12 mouse cellular contexts compared by ENCODE assay signal in genomic region chr19:47319061-47319460, GRCm38 (mm10).
DNase-seq lines count a peak whose midpoint lies in the region; ATAC-seq and TF ChIP-seq lines count a peak whose summit lies in the region.
"Had no signal": no experiment of that assay in that cellular context is flagged by ENCODE, and none has a peak within 500 bp of the region (broad histone marks: within the 10 kb centered on the region; RNA-seq: fewer than 3 reads in every experiment).

No protein-coding gene starts in this region.

- no peak for TF ChIP-seq POLR2A in kidney, adult 2 months (IDR thresholded peaks at IDR 0.05; ENCODE audit: low read depth, low read length)
- TF ChIP-seq POLR2A in small intestine, adult 2 months (IDR thresholded peaks at IDR 0.05; ENCODE audit: low read depth, low read length): no peak

- peaks cover 82% of the 10 kb centered on the region for H3K4me1 ChIP-seq in forebrain, embryonic 10.5 days
- H3K4me1 ChIP-seq in forebrain, embryonic 14.5 days (ENCODE audit: control insufficient read depth, insufficient read depth, low read length): peaks cover 40% of the 10 kb centered on the region
- H3K4me1 ChIP-seq in kidney, adult 2 months (ENCODE audit: control insufficient read depth, insufficient read depth, low read length): no peaks in the 10 kb centered on the region
- peaks cover 69% of the 10 kb centered on the region for H3K4me1 ChIP-seq in midbrain, embryonic 10.5 days
- peaks cover 28% of the 10 kb centered on the region for H3K4me1 ChIP-seq in midbrain, embryonic 15.5 days
- peaks cover 7% of the 10 kb centered on the region; the same call in 1 of the 2 replicates for H3K4me1 ChIP-seq in small intestine, adult 2 months (ENCODE audit: control insufficient read depth, insufficient read depth, insufficient read length, low read length)
- H3K4me1 ChIP-seq in midbrain, embryonic 11.5 days (ENCODE audit: control insufficient read depth, insufficient read depth, low read length): peaks cover 32% of the 10 kb centered on the region

- WGBS in forebrain, embryonic 10.5 days: 86% methylated on average over 8 of the region's 8 CpGs
- 91% methylated on average over 8 of the region's 8 CpGs for WGBS in forebrain, embryonic 14.5 days
- WGBS in kidney, adult 2 months: 75% methylated on average over 8 of the region's 8 CpGs
- WGBS in midbrain, embryonic 10.5 days: 89% methylated on average over 8 of the region's 8 CpGs
- 90% methylated on average over 8 of the region's 8 CpGs for WGBS in midbrain, embryonic 15.5 days
- WGBS in small intestine, adult 2 months: 90% methylated on average over 8 of the region's 8 CpGs
- WGBS in midbrain, embryonic 11.5 days: 83% methylated on average over 8 of the region's 8 CpGs

- H3K4me3 ChIP-seq in forebrain, embryonic 10.5 days: no peak overlapping the region
- H3K4me3 ChIP-seq in forebrain, embryonic 14.5 days (ENCODE audit: low read depth, low read length): no peak overlapping the region
- H3K4me3 ChIP-seq in kidney, adult 2 months (ENCODE audit: insufficient read depth, low read depth, low read length): peak overlapping the region; percentile 64; the same call in 1 of the 2 replicates
- H3K4me3 ChIP-seq in midbrain, embryonic 10.5 days: no peak overlapping the region
- H3K4me3 ChIP-seq in midbrain, embryonic 15.5 days: no peak overlapping the region
- H3K4me3 ChIP-seq in small intestine, adult 2 months (ENCODE audit: low read depth, low read length): 0 out of 2 replicates have a peak overlapping the region, but pooled peaks have one; percentile 16
- no peak overlapping the region for H3K4me3 ChIP-seq in midbrain, embryonic 11.5 days (ENCODE audit: low read depth, low read length)
- H3K4me3 ChIP-seq: hindbrain, embryonic 12.5 days had no signal

- no peak for DNase-seq in forebrain, embryonic 10.5 days (ENCODE audit: extremely low spot score, low spot score)
- DNase-seq in forebrain, embryonic 14.5 days (ENCODE audit: low spot score): no peak
- DNase-seq in kidney, adult 2 months: no peak
- DNase-seq in kidney, postnatal 4 days: no peak
- no peak for DNase-seq in midbrain, embryonic 10.5 days (ENCODE audit: low spot score)
- no peak for DNase-seq in midbrain, embryonic 11.5 days (ENCODE audit: low spot score, missing footprints)
- DNase-seq: adrenal gland, postnatal 25 days; kidney, adult 11 months; thymus, postnatal 14 days had no signal

- ATAC-seq in forebrain, embryonic 14.5 days: no peak
- ATAC-seq in midbrain, embryonic 15.5 days (replicated peaks): no peak
- ATAC-seq in midbrain, embryonic 11.5 days (ENCODE audit: low FRiP score): no peak

- no peaks in the 10 kb centered on the region for H3K36me3 ChIP-seq in forebrain, embryonic 10.5 days (replicated peaks)
- no peaks in the 10 kb centered on the region for H3K36me3 ChIP-seq in forebrain, embryonic 14.5 days (ENCODE audit: control insufficient read depth, insufficient read depth, low read length)
- H3K36me3 ChIP-seq in kidney, adult 2 months (ENCODE audit: control insufficient read depth, insufficient read depth, low read length): no peaks in the 10 kb centered on the region
- no peaks in the 10 kb centered on the region for H3K36me3 ChIP-seq in midbrain, embryonic 10.5 days
- no peaks in the 10 kb centered on the region for H3K36me3 ChIP-seq in midbrain, embryonic 15.5 days (replicated peaks)
- no peaks in the 10 kb centered on the region for H3K36me3 ChIP-seq in small intestine, adult 2 months (ENCODE audit: control insufficient read depth, insufficient read depth, low read length)
- no peaks in the 10 kb centered on the region; the same call in 1 of the 2 replicates for H3K36me3 ChIP-seq in midbrain, embryonic 11.5 days (ENCODE audit: control insufficient read depth, insufficient read depth, low read length)
- H3K36me3 ChIP-seq: hindbrain, embryonic 12.5 days had no signal

- H3K9me3 ChIP-seq in forebrain, embryonic 10.5 days: no peaks in the 10 kb centered on the region
- H3K9me3 ChIP-seq in forebrain, embryonic 14.5 days (replicated peaks; ENCODE audit: control insufficient read depth, low read length): no peaks in the 10 kb centered on the region
- no peaks in the 10 kb centered on the region for H3K9me3 ChIP-seq in midbrain, embryonic 10.5 days (replicated peaks)
- H3K9me3 ChIP-seq in midbrain, embryonic 15.5 days: no peaks in the 10 kb centered on the region
- no peaks in the 10 kb centered on the region for H3K9me3 ChIP-seq in midbrain, embryonic 11.5 days (ENCODE audit: control insufficient read depth, low read length)
- H3K9me3 ChIP-seq: hindbrain, embryonic 12.5 days had no signal

- no peak overlapping the region for H3K9ac ChIP-seq in forebrain, embryonic 14.5 days (ENCODE audit: low read length)
- no peak overlapping the region for H3K9ac ChIP-seq in midbrain, embryonic 15.5 days
- no peak overlapping the region for H3K9ac ChIP-seq in midbrain, embryonic 11.5 days (ENCODE audit: low read length)
- H3K9ac ChIP-seq: hindbrain, embryonic 12.5 days had no signal

- H3K4me2 ChIP-seq in forebrain, embryonic 14.5 days (ENCODE audit: low read length): no peak overlapping the region
- no peak overlapping the region for H3K4me2 ChIP-seq in midbrain, embryonic 15.5 days
- H3K4me2 ChIP-seq in midbrain, embryonic 11.5 days: no peak overlapping the region
- H3K4me2 ChIP-seq: hindbrain, embryonic 12.5 days had no signal

- no peak for TF ChIP-seq CTCF in kidney, adult 2 months (conservative IDR thresholded peaks at IDR 0.05; ENCODE audit: insufficient read depth, insufficient read length, low read depth, low read length)
- TF ChIP-seq CTCF in small intestine, adult 2 months (IDR thresholded peaks at IDR 0.05; ENCODE audit: extremely low read depth, insufficient read length, insufficient replicate concordance, low read depth, low read length): no peak

- H3K27ac ChIP-seq in forebrain, embryonic 10.5 days: peak overlapping the region; percentile 79; the same call in 1 of the 2 replicates
- H3K27ac ChIP-seq in forebrain, embryonic 14.5 days (ENCODE audit: low read depth, low read length): no peak overlapping the region
- no peak overlapping the region for H3K27ac ChIP-seq in kidney, adult 2 months (ENCODE audit: insufficient read depth, low read depth, low read length)
- 0 out of 2 replicates have a peak overlapping the region, but pooled peaks have one; percentile 2 for H3K27ac ChIP-seq in midbrain, embryonic 10.5 days (replicated peaks)
- H3K27ac ChIP-seq in midbrain, embryonic 15.5 days: no peak overlapping the region
- H3K27ac ChIP-seq in small intestine, adult 2 months (ENCODE audit: insufficient read depth, low read depth, low read length): no peak overlapping the region
- H3K27ac ChIP-seq in midbrain, embryonic 11.5 days (ENCODE audit: low read depth, low read length): no peak overlapping the region
- H3K27ac ChIP-seq: hindbrain, embryonic 12.5 days had no signal

- 0 out of 2 replicates have a peak, but pooled peaks cover 2% of the 10 kb centered on the region for H3K27me3 ChIP-seq in forebrain, embryonic 10.5 days (ENCODE audit: poor library complexity, severe bottlenecking)
- H3K27me3 ChIP-seq in forebrain, embryonic 14.5 days (replicated peaks; ENCODE audit: control insufficient read depth, insufficient read depth, low read length): no peaks in the 10 kb centered on the region
- no peaks in the 10 kb centered on the region for H3K27me3 ChIP-seq in kidney, adult 2 months (replicated peaks; ENCODE audit: control insufficient read depth, insufficient read depth, low read length)
- no peaks in the 10 kb centered on the region for H3K27me3 ChIP-seq in midbrain, embryonic 10.5 days (ENCODE audit: low read depth, poor library complexity, severe bottlenecking)
- no peaks in the 10 kb centered on the region for H3K27me3 ChIP-seq in midbrain, embryonic 15.5 days (replicated peaks)
- no peaks in the 10 kb centered on the region for H3K27me3 ChIP-seq in small intestine, adult 2 months (ENCODE audit: control insufficient read depth, insufficient read depth, low read length)
- H3K27me3 ChIP-seq in midbrain, embryonic 11.5 days (ENCODE audit: control insufficient read depth, insufficient read depth, low read length): no peaks in the 10 kb centered on the region

Comparison
In these comparisons a context has a peak if more than half of its experiments do, and no peak if none do; other contexts are left out.
1. H3K27ac ChIP-seq: peak in forebrain, embryonic 10.5 days (single experiment) and midbrain, embryonic 10.5 days (single experiment); none in forebrain, embryonic 14.5 days (single experiment), kidney, adult 2 months (single experiment), midbrain, embryonic 15.5 days (single experiment), small intestine, adult 2 months (single experiment) and midbrain, embryonic 11.5 days (single experiment).
2. H3K4me3 ChIP-seq: peak in kidney, adult 2 months (single experiment) and small intestine, adult 2 months (single experiment); none in forebrain, embryonic 10.5 days (single experiment), forebrain, embryonic 14.5 days (single experiment), midbrain, embryonic 10.5 days (single experiment), midbrain, embryonic 15.5 days (single experiment) and midbrain, embryonic 11.5 days (single experiment).